Mouse (Mus musculus): ENCODE measurements at regions not wholly inside any gene's neighbourhood (a gene's known extent, or its start where the extent isn't known, plus 50 kb on each side); places are given as distances from the start of the nearest gene placed in this dataset.

DNA sequence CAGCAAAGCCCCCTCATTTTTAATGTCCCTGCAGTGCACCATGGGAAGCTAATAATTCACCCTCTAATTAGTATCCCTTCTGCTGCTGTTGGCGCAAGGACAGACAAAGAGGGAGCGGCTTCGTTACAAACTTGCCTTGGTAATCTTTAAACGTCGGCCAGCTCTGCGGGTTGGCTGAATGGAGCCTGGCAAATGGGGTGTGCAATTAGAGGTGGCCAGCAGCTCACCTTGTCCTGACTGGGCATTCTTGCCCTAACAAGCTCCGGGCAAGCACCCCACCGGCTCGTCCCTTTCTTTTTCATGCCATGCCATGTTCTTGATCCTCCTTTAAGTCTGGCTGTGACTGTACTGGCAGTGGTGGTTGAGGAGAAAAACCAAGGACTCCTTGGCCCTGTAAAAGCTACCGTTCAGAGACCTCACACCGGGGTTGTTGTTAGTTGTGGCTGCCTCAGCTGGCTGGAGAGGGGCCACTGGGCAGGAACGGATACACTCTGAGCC lies 179.2 kb upstream of the N4bp1 start:
- TF ChIP-seq CTCF (IDR thresholded peaks at IDR 0.05; ENCODE audit: control insufficient read depth, insufficient read depth, insufficient replicate concordance, low read depth, low read length), result no peak
- Histone ChIP-seq H3K4me1 (ENCODE audit: control insufficient read depth, insufficient read depth, low read length) (peaks cover 2% of the 10 kb centered on the region; the same call in 1 of the 2 replicates), H3K27ac (ENCODE audit: control insufficient read depth, insufficient read depth, low read depth, low read length) (no peak overlapping the region), H3K36me3 (ENCODE audit: control insufficient read depth, insufficient read depth, low read length) (no peaks in the 10 kb centered on the region), H3K4me3 (ENCODE audit: control insufficient read depth, low read depth, low read length) (no peak overlapping the region), H3K27me3 (ENCODE audit: control insufficient read depth, insufficient read depth, low read length) (no peaks in the 10 kb centered on the region)

DNA sequence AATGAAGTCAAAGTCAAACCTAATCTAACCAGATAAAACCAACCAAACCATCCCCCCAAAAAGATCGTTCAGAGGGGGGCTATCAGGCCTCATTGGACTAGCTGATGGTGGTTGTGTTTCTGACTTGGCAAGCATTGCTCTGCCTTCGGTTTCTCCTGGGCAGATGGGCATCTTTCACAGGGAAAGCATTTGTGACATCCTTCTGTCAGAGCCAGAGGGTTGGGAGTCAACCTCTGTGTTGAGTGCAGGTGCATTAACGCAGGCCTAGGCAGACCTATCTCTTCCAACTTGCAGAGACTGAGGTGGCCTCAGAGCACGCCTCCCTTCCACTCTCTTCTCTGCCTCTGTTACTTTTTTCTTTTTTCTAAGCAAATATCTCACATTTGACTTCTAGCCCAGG lies 178.5 kb upstream of the N4bp1 start:
- no peak overlapping the region for H3K27ac ChIP-seq (ENCODE audit: control insufficient read depth, insufficient read depth, low read depth, low read length)
- H3K36me3 ChIP-seq (ENCODE audit: control insufficient read depth, insufficient read depth, low read length), result no peaks in the 10 kb centered on the region
- H3K27me3 ChIP-seq (ENCODE audit: control insufficient read depth, insufficient read depth, low read length), result no peaks in the 10 kb centered on the region
- peaks cover 2% of the 10 kb centered on the region; the same call in 1 of the 2 replicates for H3K4me1 ChIP-seq (ENCODE audit: control insufficient read depth, insufficient read depth, low read length)
- H3K4me3 ChIP-seq (ENCODE audit: control insufficient read depth, low read depth, low read length), result no peak overlapping the region
- no peak for TF ChIP-seq POLR2A (IDR thresholded peaks at IDR 0.05; ENCODE audit: control insufficient read depth, low read depth, low read length)
- TF ChIP-seq CTCF (IDR thresholded peaks at IDR 0.05; ENCODE audit: control insufficient read depth, insufficient read depth, insufficient replicate concordance, low read depth, low read length), result no peak

DNA sequence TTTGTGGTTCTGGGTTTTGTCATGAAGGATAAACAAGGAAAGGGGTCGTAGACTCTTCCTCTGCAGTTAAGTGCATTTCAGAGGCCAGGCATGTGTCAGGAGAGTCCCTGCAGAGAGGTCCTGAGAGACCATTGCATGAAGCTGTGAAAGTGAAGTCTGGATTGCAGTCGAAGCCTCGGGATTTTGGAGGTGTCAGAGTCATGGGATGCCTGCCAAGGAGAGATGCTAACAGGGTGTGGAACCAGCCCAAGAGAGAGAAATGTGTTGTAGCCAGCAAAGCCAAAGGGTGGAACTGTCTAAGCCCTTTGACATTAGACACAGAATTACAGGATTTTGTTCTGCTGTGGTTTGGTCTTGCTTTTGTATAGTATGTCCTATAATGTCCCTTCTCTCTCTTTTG lies 164.7 kb upstream of the N4bp1 start:
- H3K4me3 ChIP-seq (ENCODE audit: control insufficient read depth, low read depth, low read length), result no peak overlapping the region
- no peak for TF ChIP-seq POLR2A (IDR thresholded peaks at IDR 0.05; ENCODE audit: control insufficient read depth, low read depth, low read length)

DNA sequence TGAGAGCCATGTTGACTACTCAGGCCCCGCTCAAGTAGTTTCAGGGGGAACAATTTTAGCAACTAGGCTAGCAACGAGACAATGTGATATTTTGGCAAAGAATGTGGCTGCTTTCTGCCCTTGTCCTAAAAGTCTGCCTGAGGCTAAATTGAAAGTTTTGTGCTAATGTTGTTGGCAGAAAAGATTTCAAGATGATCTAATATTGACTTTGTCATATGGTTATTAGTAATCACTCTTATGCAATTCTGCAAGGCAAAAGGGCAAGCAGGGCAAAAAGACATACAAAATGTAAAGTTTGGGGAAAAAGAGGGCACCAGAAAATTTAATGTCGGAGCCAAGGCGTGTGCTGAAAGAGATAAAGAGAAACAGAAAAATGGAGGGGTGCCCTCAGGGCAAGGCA lies 164.1 kb upstream of the N4bp1 start:
- H3K4me1 ChIP-seq (ENCODE audit: control insufficient read depth, insufficient read depth, low read length), result no peaks in the 10 kb centered on the region
- no peaks in the 10 kb centered on the region for H3K27me3 ChIP-seq (ENCODE audit: control insufficient read depth, insufficient read depth, low read length)
- H3K36me3 ChIP-seq (ENCODE audit: control insufficient read depth, insufficient read depth, low read length), result no peaks in the 10 kb centered on the region
- no peak overlapping the region for H3K4me3 ChIP-seq (ENCODE audit: control insufficient read depth, low read depth, low read length)
- TF ChIP-seq POLR2A (IDR thresholded peaks at IDR 0.05; ENCODE audit: control insufficient read depth, low read depth, low read length) (no peak), CTCF (IDR thresholded peaks at IDR 0.05; ENCODE audit: control insufficient read depth, insufficient read depth, insufficient replicate concordance, low read depth, low read length) (no peak)
- no peak overlapping the region for H3K27ac ChIP-seq (ENCODE audit: control insufficient read depth, insufficient read depth, low read depth, low read length)

More for the DNA sequence above, 164.7 kb upstream of the N4bp1 start:
- Histone ChIP-seq H3K27ac (ENCODE audit: control insufficient read depth, insufficient read depth, low read depth, low read length) (no peak overlapping the region), H3K36me3 (ENCODE audit: control insufficient read depth, insufficient read depth, low read length) (no peaks in the 10 kb centered on the region), H3K4me1 (ENCODE audit: control insufficient read depth, insufficient read depth, low read length) (no peaks in the 10 kb centered on the region), H3K27me3 (ENCODE audit: control insufficient read depth, insufficient read depth, low read length) (no peaks in the 10 kb centered on the region)

DNA sequence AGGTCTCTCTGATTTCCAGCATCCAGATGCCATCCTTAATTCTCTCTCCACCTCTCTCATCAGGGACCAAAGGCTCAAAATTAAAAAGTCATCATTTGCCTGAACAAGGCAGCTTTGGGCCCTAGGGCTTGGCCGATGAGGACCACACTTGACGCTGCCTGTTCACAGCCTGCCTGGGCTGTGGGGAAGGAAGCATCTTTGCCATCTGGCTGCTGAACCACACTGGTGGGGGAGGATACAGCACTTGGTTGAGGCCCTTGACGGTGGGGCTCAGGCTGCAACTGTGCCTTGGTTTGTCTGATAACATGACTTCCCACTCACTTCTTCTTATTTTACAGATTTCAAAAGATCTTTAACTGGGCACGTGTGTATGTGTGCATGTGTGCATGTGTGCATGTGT lies 161.5 kb upstream of the N4bp1 start:
- Histone ChIP-seq H3K27ac (ENCODE audit: control insufficient read depth, insufficient read depth, low read depth, low read length) (no peak overlapping the region), H3K36me3 (ENCODE audit: control insufficient read depth, insufficient read depth, low read length) (no peaks in the 10 kb centered on the region), H3K4me3 (ENCODE audit: control insufficient read depth, low read depth, low read length) (no peak overlapping the region), H3K4me1 (ENCODE audit: control insufficient read depth, insufficient read depth, low read length) (no peaks in the 10 kb centered on the region), H3K27me3 (ENCODE audit: control insufficient read depth, insufficient read depth, low read length) (no peaks in the 10 kb centered on the region)
- TF ChIP-seq POLR2A (IDR thresholded peaks at IDR 0.05; ENCODE audit: control insufficient read depth, low read depth, low read length), result no peak
- no peak for TF ChIP-seq CTCF (IDR thresholded peaks at IDR 0.05; ENCODE audit: control insufficient read depth, insufficient read depth, insufficient replicate concordance, low read depth, low read length)

DNA sequence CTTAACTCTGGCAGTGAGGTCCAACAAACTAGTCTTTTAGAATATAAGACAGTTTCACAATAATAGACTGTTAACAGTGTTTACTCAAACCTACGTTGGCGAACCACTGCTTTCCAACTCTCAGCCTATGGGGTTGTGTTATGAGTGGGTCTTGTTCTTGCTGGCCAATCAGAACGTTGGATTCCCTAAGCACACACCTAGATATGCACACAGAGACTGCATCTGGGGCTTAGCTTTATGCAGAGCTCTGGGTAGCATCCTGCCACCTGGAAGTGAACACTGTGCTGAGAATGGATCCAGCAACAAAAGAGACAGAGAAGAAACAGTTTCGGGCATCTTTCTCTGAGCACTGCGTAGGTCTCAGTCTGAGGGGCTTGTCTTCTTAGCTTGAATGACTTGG lies 158.0 kb upstream of the N4bp1 start:
- Histone ChIP-seq H3K27me3 (ENCODE audit: control insufficient read depth, insufficient read depth, low read length) (no peaks in the 10 kb centered on the region), H3K27ac (ENCODE audit: control insufficient read depth, insufficient read depth, low read depth, low read length) (no peak overlapping the region), H3K36me3 (ENCODE audit: control insufficient read depth, insufficient read depth, low read length) (no peaks in the 10 kb centered on the region), H3K4me3 (ENCODE audit: control insufficient read depth, low read depth, low read length) (no peak overlapping the region), H3K4me1 (ENCODE audit: control insufficient read depth, insufficient read depth, low read length) (no peaks in the 10 kb centered on the region; the same call in 1 of the 2 replicates)
- TF ChIP-seq CTCF (IDR thresholded peaks at IDR 0.05; ENCODE audit: control insufficient read depth, insufficient read depth, insufficient replicate concordance, low read depth, low read length) (no peak), POLR2A (IDR thresholded peaks at IDR 0.05; ENCODE audit: control insufficient read depth, low read depth, low read length) (no peak)

DNA sequence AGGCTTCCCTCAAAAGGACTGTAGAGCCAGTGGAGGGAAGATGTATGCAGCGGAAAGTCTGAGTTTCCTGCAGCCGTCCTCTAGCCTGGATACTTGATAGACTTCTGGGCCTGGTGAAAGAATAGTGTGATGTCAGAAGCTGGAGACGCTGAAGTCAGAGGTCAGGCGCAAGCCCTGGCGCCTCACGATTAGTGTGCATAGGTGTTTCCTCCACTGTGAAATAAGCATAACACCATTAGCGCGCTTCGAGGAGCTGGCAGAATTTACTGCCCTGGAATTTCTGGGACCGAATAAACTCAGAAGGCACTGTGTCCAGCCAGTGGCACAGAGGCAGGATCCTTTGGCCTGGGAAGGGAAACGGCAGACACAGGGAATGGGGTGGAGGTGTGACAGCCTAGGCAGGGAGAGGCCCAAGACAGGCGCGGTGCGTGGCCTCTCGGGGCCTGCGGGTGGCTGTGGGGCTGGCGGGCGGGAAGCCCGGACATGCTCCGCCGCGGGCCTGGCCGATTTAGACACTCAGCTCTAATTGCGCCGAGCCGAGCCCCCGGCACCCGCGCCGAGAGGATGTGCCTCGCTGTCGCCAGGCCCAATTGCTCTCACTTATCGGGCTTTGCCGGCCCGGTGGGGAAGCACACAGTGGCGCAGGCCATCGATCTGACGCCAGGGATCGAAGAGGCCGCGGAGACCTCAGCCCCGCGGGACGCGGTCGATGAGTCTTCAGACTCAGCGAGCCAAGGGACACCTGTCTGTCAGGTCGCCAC lies 152.7 kb upstream of the N4bp1 start:
- peaks cover 4% of the 10 kb centered on the region for H3K4me1 ChIP-seq (ENCODE audit: control insufficient read depth, insufficient read depth, low read length)
- H3K27ac ChIP-seq (ENCODE audit: control insufficient read depth, insufficient read depth, low read depth, low read length), result no peak overlapping the region
- H3K36me3 ChIP-seq (ENCODE audit: control insufficient read depth, insufficient read depth, low read length), result no peaks in the 10 kb centered on the region
- H3K27me3 ChIP-seq (ENCODE audit: control insufficient read depth, insufficient read depth, low read length), result no peaks in the 10 kb centered on the region
- TF ChIP-seq CTCF (IDR thresholded peaks at IDR 0.05; ENCODE audit: control insufficient read depth, insufficient read depth, insufficient replicate concordance, low read depth, low read length), result no peak
- TF ChIP-seq POLR2A (IDR thresholded peaks at IDR 0.05; ENCODE audit: control insufficient read depth, low read depth, low read length), result no peak
- H3K4me3 ChIP-seq (ENCODE audit: control insufficient read depth, low read depth, low read length), result peak overlapping the region; percentile 19; the same call in 1 of the 2 replicates
